Mouse (Mus musculus) MEL (cell line): ENCODE measurements at regions not wholly inside any gene's neighbourhood (a gene's known extent, or its start where the extent isn't known, plus 50 kb on each side); places are given as distances from the start of the nearest gene placed in this dataset.

ENCODE experiments used
- DNase-seq: peaks from one replicate; pipeline ENCODE4 v3.0.0; 2011; ENCODE audit warnings: low read depth, low spot score
- H3K27ac ChIP-seq: 2 replicates; pipeline ENCODE4 v1.5.1; 2012; ENCODE audit warnings: low read depth, mild to moderate bottlenecking, control low read depth, low read length, moderate library complexity; ENCODE audit not compliant: control insufficient read depth
- H3K27me3 ChIP-seq, 2 experiments: fragments of 150-350 bp in 1 of 2; sonication (generic) in 1 of 2; 2 replicates each; pipeline ENCODE4 v1.6.1; 2012; ENCODE audit warnings: low read length in 2 of 2, mild to moderate bottlenecking in 2 of 2, improper control_type of control experiment in 1 of 2, moderate library complexity in 1 of 2; ENCODE audit not compliant: insufficient read depth in 2 of 2, control insufficient read depth in 1 of 2
- H3K36me3 ChIP-seq, 2 experiments: 2 replicates each; pipeline ENCODE4 v1.6.1; 2012 to 2014; ENCODE audit warnings: low read length in 2 of 2, improper control_type of control experiment in 1 of 2, inconsistent platforms in 1 of 2, mild to moderate bottlenecking in 1 of 2; ENCODE audit not compliant: insufficient read depth in 2 of 2, control insufficient read depth in 1 of 2
- H3K4me1 ChIP-seq, 2 experiments: fragments of 150-350 bp in 1 of 2; sonication (generic) in 1 of 2; 2 replicates each; pipeline ENCODE4 v1.6.1; 2012; ENCODE audit warnings: low read length in 2 of 2, improper control_type of control experiment in 1 of 2, mild to moderate bottlenecking in 1 of 2; ENCODE audit not compliant: insufficient read depth in 2 of 2, control insufficient read depth in 1 of 2
- H3K4me3 ChIP-seq, 2 experiments: fragments of 150-350 bp in 1 of 2; sonication (generic) in 1 of 2; 2 replicates each; pipeline ENCODE4 v1.5.1; 2012; ENCODE audit warnings: low read depth in 2 of 2, low read length in 2 of 2, mild to moderate bottlenecking in 2 of 2, moderate library complexity in 2 of 2, control low read depth in 1 of 2, improper control_type of control experiment in 1 of 2; ENCODE audit not compliant: control insufficient read depth in 1 of 2, insufficient read depth in 1 of 2
- H3K79me2 ChIP-seq: 2 replicates; pipeline ENCODE4 v1.6.1; 2012; ENCODE audit warnings: mild to moderate bottlenecking, low read length, moderate library complexity; ENCODE audit not compliant: control insufficient read depth, poor library complexity, insufficient read depth
- H3K9ac ChIP-seq: 2 replicates; pipeline ENCODE4 v1.6.1; 2012; ENCODE audit warnings: low read depth, mild to moderate bottlenecking, control low read depth, low read length, moderate library complexity; ENCODE audit not compliant: control insufficient read depth, poor library complexity, severe bottlenecking
- H3K9me3 ChIP-seq: fragments of 150-350 bp; sonication (generic); replicated peaks from 2 replicates; pipeline ENCODE4 v1.6.1; 2012; ENCODE audit warnings: mild to moderate bottlenecking, low read length, improper control_type of control experiment, moderate library complexity; ENCODE audit not compliant: insufficient read depth
- CHD1 ChIP-seq: IDR thresholded peaks from 2 replicates; pipeline ENCODE4 v1.6.1; 2012; ENCODE audit warnings: low read depth, mild to moderate bottlenecking, inconsistent platforms, low read length, improper control_type of control experiment
- ELF1 ChIP-seq: IDR thresholded peaks from 2 replicates; pipeline ENCODE4 v1.6.1; 2014; ENCODE audit warnings: low read depth, mild to moderate bottlenecking, inconsistent platforms, low read length, improper control_type of control experiment, moderate library complexity
- ETS1 ChIP-seq: IDR thresholded peaks from 2 replicates; pipeline ENCODE4 v1.6.1; 2012; ENCODE audit warnings: low read depth, mild to moderate bottlenecking, inconsistent platforms, low read length, improper control_type of control experiment, moderate library complexity
- GABPA ChIP-seq: IDR thresholded peaks from 2 replicates; pipeline ENCODE4 v1.6.1; 2012; ENCODE audit warnings: low read depth, mild to moderate bottlenecking, inconsistent platforms, low read length, improper control_type of control experiment, moderate library complexity
- GATA1 ChIP-seq: IDR thresholded peaks from 2 replicates; pipeline ENCODE4 v1.6.1; 2011; ENCODE audit warnings: low read depth, low read length, improper control_type of control experiment
- HCFC1 ChIP-seq: IDR thresholded peaks from 2 replicates; pipeline ENCODE4 v1.6.1; 2012; ENCODE audit warnings: low read depth, mild to moderate bottlenecking, inconsistent platforms, low read length, improper control_type of control experiment, moderate library complexity
- KAT2A ChIP-seq: conservative IDR thresholded peaks from 2 replicates; pipeline ENCODE4 v1.6.1; 2012; ENCODE audit warnings: low read depth, low read length, improper control_type of control experiment, inconsistent platforms
- MAFK ChIP-seq: IDR thresholded peaks from 2 replicates; pipeline ENCODE4 v1.6.1; 2011; ENCODE audit warnings: low read depth, mild to moderate bottlenecking, low read length, improper control_type of control experiment, borderline replicate concordance
- MAZ ChIP-seq: IDR thresholded peaks from 2 replicates; pipeline ENCODE4 v1.6.1; 2012; ENCODE audit warnings: low read depth, mild to moderate bottlenecking, inconsistent platforms, low read length, improper control_type of control experiment
- MEF2A ChIP-seq: IDR thresholded peaks from 2 replicates; pipeline ENCODE4 v1.6.1; 2014; ENCODE audit warnings: low read depth, mild to moderate bottlenecking, inconsistent platforms, low read length, improper control_type of control experiment; ENCODE audit not compliant: poor library complexity, insufficient replicate concordance, severe bottlenecking; ENCODE audit errors: extremely low read depth
- MYB ChIP-seq: IDR thresholded peaks from 2 replicates; pipeline ENCODE4 v1.6.1; 2011; ENCODE audit warnings: mild to moderate bottlenecking, low read depth, low read length, improper control_type of control experiment
- MYC ChIP-seq: IDR thresholded peaks from 2 replicates; pipeline ENCODE4 v1.6.1; 2011; ENCODE audit warnings: low read depth, mild to moderate bottlenecking, low read length, improper control_type of control experiment, moderate library complexity
- POLR2A ChIP-seq, 2 experiments: IDR thresholded peaks; 2 replicates each; pipeline ENCODE4 v1.6.1; 2011 to 2012; ENCODE audit warnings: low read length in 2 of 2, mild to moderate bottlenecking in 2 of 2, control low read depth in 1 of 2, improper control_type of control experiment in 1 of 2, low read depth in 1 of 2, moderate library complexity in 1 of 2; ENCODE audit not compliant: control insufficient read depth in 1 of 2, insufficient read depth in 1 of 2, poor library complexity in 1 of 2
- POLR2AphosphoS2 ChIP-seq: IDR thresholded peaks from 2 replicates; pipeline ENCODE4 v1.6.1; 2011; ENCODE audit warnings: low read length, improper control_type of control experiment
- RAD21 ChIP-seq: IDR thresholded peaks from 2 replicates; pipeline ENCODE4 v1.6.1; 2011; ENCODE audit warnings: mild to moderate bottlenecking, low read depth, low read length, improper control_type of control experiment
- SMC3 ChIP-seq: IDR thresholded peaks from 2 replicates; pipeline ENCODE4 v1.6.1; 2011; ENCODE audit warnings: low read depth, low read length, improper control_type of control experiment
- TAL1 ChIP-seq: IDR thresholded peaks from 2 replicates; pipeline ENCODE4 v1.6.1; 2012; ENCODE audit warnings: mild to moderate bottlenecking, inconsistent platforms, low read length, moderate library complexity, mixed read lengths
- TCF12 ChIP-seq: IDR thresholded peaks from 2 replicates; pipeline ENCODE4 v1.6.1; 2014; ENCODE audit warnings: low read depth, mild to moderate bottlenecking, inconsistent platforms, low read length, improper control_type of control experiment, moderate library complexity
- UBTF ChIP-seq: IDR thresholded peaks from 2 replicates; pipeline ENCODE4 v1.6.1; 2012; ENCODE audit warnings: low read depth, mild to moderate bottlenecking, inconsistent platforms, low read length, improper control_type of control experiment, moderate library complexity, borderline replicate concordance; ENCODE audit not compliant: insufficient read depth
- USF1 ChIP-seq: IDR thresholded peaks from 2 replicates; pipeline ENCODE4 v1.6.1; 2014; ENCODE audit warnings: low read depth, mild to moderate bottlenecking, inconsistent platforms, low read length, improper control_type of control experiment, moderate library complexity
- USF2 ChIP-seq, 2 experiments: IDR thresholded peaks; 2 replicates each; pipeline ENCODE4 v1.6.1; 2011 to 2012; ENCODE audit warnings: improper control_type of control experiment in 2 of 2, low read length in 2 of 2, borderline replicate concordance in 1 of 2, inconsistent platforms in 1 of 2, low read depth in 1 of 2, mild to moderate bottlenecking in 1 of 2; ENCODE audit not compliant: insufficient read depth in 1 of 2
- ZC3H11A ChIP-seq: IDR thresholded peaks from 2 replicates; pipeline ENCODE4 v1.6.1; 2012; ENCODE audit warnings: low read depth, mild to moderate bottlenecking, inconsistent platforms, low read length, improper control_type of control experiment
- ZKSCAN1 ChIP-seq: IDR thresholded peaks from 2 replicates; pipeline ENCODE4 v1.6.1; 2012; ENCODE audit warnings: low read depth, mild to moderate bottlenecking, inconsistent platforms, low read length, improper control_type of control experiment, moderate library complexity
- ZNF384 ChIP-seq: IDR thresholded peaks from 2 replicates; pipeline ENCODE4 v1.6.1; 2012; ENCODE audit warnings: low read depth, mild to moderate bottlenecking, inconsistent platforms, low read length, improper control_type of control experiment

DNA sequence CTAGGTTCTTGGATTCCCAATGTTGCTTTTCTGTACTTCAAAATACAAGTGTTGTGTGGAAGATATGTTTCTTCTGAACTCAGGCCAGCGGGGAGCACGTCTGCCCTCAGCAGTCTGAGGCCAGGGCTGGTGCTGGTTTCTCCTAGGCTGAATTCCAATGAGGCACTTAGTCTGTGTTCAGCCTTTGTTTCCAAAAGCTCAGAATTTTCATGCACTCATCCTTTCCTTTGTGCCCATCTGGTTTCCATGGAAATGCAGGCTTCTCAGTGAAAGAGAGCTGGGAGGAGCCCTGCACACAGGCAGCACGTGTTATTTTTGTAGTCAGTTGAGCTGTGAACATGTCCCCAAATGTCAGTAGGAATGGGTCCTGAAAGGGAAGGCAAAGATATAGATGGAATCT lies 846.6 kb downstream of the Basp1 start:
- Histone ChIP-seq H3K4me1 (no peaks in the 10 kb centered on the region), H3K4me3 (no peak overlapping the region), H3K27ac (no peak overlapping the region), H3K9ac (no peak overlapping the region), H3K27me3 (no peaks in the 10 kb centered on the region), H3K79me2 (no peaks in the 10 kb centered on the region), H3K36me3 (no peaks in the 10 kb centered on the region), H3K9me3 (no peaks in the 10 kb centered on the region)
- no peak for TF ChIP-seq TAL1
- TF ChIP-seq POLR2AphosphoS2: no peak
- no peak for TF ChIP-seq KAT2A
- TF ChIP-seq MYB: no peak
- TF ChIP-seq TCF12: no peak
- TF ChIP-seq HCFC1: no peak
- TF ChIP-seq ZKSCAN1: no peak
- no peak for TF ChIP-seq USF2 (IDR thresholded peaks at IDR 0.05; ENCODE audit: borderline replicate concordance in 1 of 2, insufficient read depth in 1 of 2, low read depth in 1 of 2, low read length in 2 of 2)
- no peak for TF ChIP-seq ETS1
- no peak for TF ChIP-seq ZC3H11A
- no peak for TF ChIP-seq MAZ
- TF ChIP-seq USF1: no peak
- DNase-seq: no peak

DNA sequence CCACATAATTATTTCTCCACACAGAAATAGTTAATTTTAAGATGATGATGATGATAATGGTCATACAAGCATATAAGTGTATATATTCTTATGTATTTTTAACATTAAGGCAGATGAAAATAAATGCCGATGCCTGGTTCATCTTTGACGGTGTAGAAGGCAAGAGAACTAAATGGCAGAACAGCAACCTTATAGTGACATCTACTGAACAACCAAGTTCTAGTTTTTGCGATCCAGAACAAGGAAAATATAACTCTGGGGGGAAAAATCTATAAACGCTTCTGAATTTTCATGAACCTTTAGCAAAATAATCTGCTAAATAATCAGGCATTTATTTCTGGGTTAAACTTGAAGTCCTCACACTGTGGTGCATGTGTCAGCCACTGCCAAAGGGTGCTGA lies 856.8 kb downstream of the Basp1 start:
- no peak overlapping the region for H3K27ac ChIP-seq
- TF ChIP-seq ZNF384 (no peak), ELF1 (no peak), GABPA (no peak), MAFK (no peak), MEF2A (no peak), MAZ (no peak), CHD1 (no peak), POLR2A (IDR thresholded peaks at IDR 0.05; ENCODE audit: control insufficient read depth in 1 of 2, insufficient read depth in 1 of 2, low read depth in 1 of 2, low read length in 2 of 2, poor library complexity in 1 of 2) (no peak), UBTF (no peak), TCF12 (no peak), USF1 (no peak), GATA1 (no peak), SMC3 (no peak), RAD21 (no peak), MYC (no peak), POLR2AphosphoS2 (no peak)
- H3K9me3 ChIP-seq: no peaks in the 10 kb centered on the region
- H3K79me2 ChIP-seq: no peaks in the 10 kb centered on the region
- no peaks in the 10 kb centered on the region for H3K4me1 ChIP-seq
- H3K4me3 ChIP-seq: no peak overlapping the region
- no peaks in the 10 kb centered on the region for H3K36me3 ChIP-seq
- H3K27me3 ChIP-seq: no peaks in the 10 kb centered on the region
- H3K9ac ChIP-seq: no peak overlapping the region
- DNase-seq: no peak
